Mouse (Mus musculus): Measurements from ENCODE around the gene Dcpp2. TPM values are rescaled to one million over a fixed set of nuclear protein-coding genes. Genes with fewer than 3 reads are reported as not detected.

Gene Dcpp2
- total and polyA plus RNA-seq, 3 experiments = not detected

GRCm38 (mm10) chr17:23843812-23844273, 36.8 kb upstream of the Dcpp2 start, which contains the start of the genes Prss32 and Prss41:
Prss32 (plus strand) TSS chr17:23843855.
Prss41 (minus strand) TSS chr17:23844172.
- 0 out of 2 replicates have a peak, but pooled peaks have one; percentile 44 for TF ChIP-seq MAZ (IDR thresholded peaks at IDR 0.05; ENCODE audit: low read depth, low read length)
- TF ChIP-seq SIN3A (IDR thresholded peaks at IDR 0.05; ENCODE audit: low read length) = no peak; the same call in 1 of the 2 replicates
- TF ChIP-seq SMC3 (IDR thresholded peaks at IDR 0.05; ENCODE audit: low read depth, low read length) = peak; percentile 36
- peak; percentile 26 for TF ChIP-seq RAD21 (IDR thresholded peaks at IDR 0.05; ENCODE audit: low read depth, low read length)
- TF ChIP-seq CTCF (IDR thresholded peaks at IDR 0.05 in 2 of 3, conservative IDR thresholded peaks at IDR 0.05 in 1 of 3; ENCODE audit: control insufficient read depth in 1 of 3, insufficient read depth in 1 of 3, low read depth in 2 of 3, low read length in 3 of 3, poor library complexity in 1 of 3, severe bottlenecking in 1 of 3) = peak; percentile 76 to 85 (median 79)
- TF ChIP-seq JUND (IDR thresholded peaks at IDR 0.05; ENCODE audit: low read depth, low read length) = no peak
- peak; percentile 83 for TF ChIP-seq MXI1 (IDR thresholded peaks at IDR 0.05; ENCODE audit: low read depth, low read length)
- TF ChIP-seq NELFE (IDR thresholded peaks at IDR 0.05; ENCODE audit: low read depth, low read length) = peak; percentile 60
- TF ChIP-seq USF1 (IDR thresholded peaks at IDR 0.05; ENCODE audit: low read depth, low read length) = peak; percentile 89
- no peak for TF ChIP-seq POLR2AphosphoS5 (IDR thresholded peaks at IDR 0.05; ENCODE audit: borderline replicate concordance, low read depth, low read length)
- TF ChIP-seq POLR2AphosphoS2 (IDR thresholded peaks at IDR 0.05; ENCODE audit: low read length) = no peak
- no peak for TF ChIP-seq GABPA (IDR thresholded peaks at IDR 0.05; ENCODE audit: low read depth, low read length)
- TF ChIP-seq UBTF (IDR thresholded peaks at IDR 0.05; ENCODE audit: borderline replicate concordance, insufficient read depth, low read depth, low read length) = no peak
- no peak for TF ChIP-seq KAT2A (conservative IDR thresholded peaks at IDR 0.05; ENCODE audit: low read depth, low read length)
- TF ChIP-seq TBP (IDR thresholded peaks at IDR 0.05; ENCODE audit: low read depth, low read length) = no peak; the same call in 1 of the 2 replicates
- TF ChIP-seq GATA1 (IDR thresholded peaks at IDR 0.05; ENCODE audit: low read depth, low read length) = peak; percentile 36; the same call in 1 of the 2 replicates
- no peak for TF ChIP-seq CHD1 (IDR thresholded peaks at IDR 0.05; ENCODE audit: low read depth, low read length)
- peak; percentile 73; the same call in 1 of the 2 replicates for TF ChIP-seq MYC (IDR thresholded peaks at IDR 0.05; ENCODE audit: low read depth, low read length)
- peak; percentile 19 to 53; a peak in 1 of 4 replicates for TF ChIP-seq USF2 (IDR thresholded peaks at IDR 0.05; ENCODE audit: borderline replicate concordance in 1 of 2, insufficient read depth in 1 of 2, low read depth in 1 of 2, low read length in 2 of 2)
- peak; percentile 14; the same call in 1 of the 2 replicates for TF ChIP-seq HCFC1 (IDR thresholded peaks at IDR 0.05; ENCODE audit: low read depth, low read length)
- TF ChIP-seq POLR2A (IDR thresholded peaks at IDR 0.05; ENCODE audit: control insufficient read depth in 1 of 2, insufficient read depth in 1 of 2, low read depth in 1 of 2, low read length in 2 of 2, poor library complexity in 1 of 2) = peak; percentile 69 to 93
- TF ChIP-seq BHLHE40 (IDR thresholded peaks at IDR 0.05; ENCODE audit: borderline replicate concordance, low read depth, low read length) = peak; percentile 69
- no peak for TF ChIP-seq MYB (IDR thresholded peaks at IDR 0.05; ENCODE audit: low read depth, low read length)
- no peak for TF ChIP-seq E2F4 (IDR thresholded peaks at IDR 0.05; ENCODE audit: borderline replicate concordance, low read depth, low read length)
- no peak for TF ChIP-seq ZC3H11A (IDR thresholded peaks at IDR 0.05; ENCODE audit: low read depth, low read length)
- TF ChIP-seq ZKSCAN1 (IDR thresholded peaks at IDR 0.05; ENCODE audit: low read depth, low read length) = no peak
- no peak for TF ChIP-seq ZMIZ1 (IDR thresholded peaks at IDR 0.05; ENCODE audit: low read depth, low read length)
- Histone ChIP-seq H3K4me3 (ENCODE audit: control insufficient read depth in 1 of 2, insufficient read depth in 1 of 2, low read depth in 2 of 2, low read length in 2 of 2) (peak within 1 kb of the TSS; percentile 83 to 86), H3K27me3 (ENCODE audit: control insufficient read depth in 1 of 2, insufficient read depth in 2 of 2, low read length in 2 of 2) (no peaks in the 10 kb centered on the region), H3K79me2 (ENCODE audit: control insufficient read depth, insufficient read depth, low read length, poor library complexity) (no peaks in the 10 kb centered on the region; the same call in 1 of the 2 replicates), H3K27ac (ENCODE audit: control insufficient read depth, low read depth, low read length) (peak within 1 kb of the TSS; percentile 3), H3K4me1 (ENCODE audit: control insufficient read depth in 1 of 2, insufficient read depth in 2 of 2, low read length in 2 of 2) (peaks cover 0 to 4% of the 10 kb centered on the region in 2 experiments; a peak in 1 of 4 replicates), H3K36me3 (ENCODE audit: control insufficient read depth in 1 of 2, insufficient read depth in 2 of 2, low read length in 2 of 2) (no peaks in the 10 kb centered on the region), H3K9me3 (replicated peaks; ENCODE audit: insufficient read depth, low read length) (no peaks in the 10 kb centered on the region), H3K9ac (ENCODE audit: control insufficient read depth, low read depth, low read length, poor library complexity, severe bottlenecking) (peak within 1 kb of the TSS; percentile 86)
- peak; percentile 90 for DNase-seq (ENCODE audit: low read depth, low spot score)
